Mouse (Mus musculus) left cerebral cortex, postnatal 36 days (tissue): Measurements from ENCODE around the gene Thap2. TPM values are rescaled to one million over a fixed set of nuclear protein-coding genes. Genes with fewer than 3 reads are reported as not detected.

Source experiments
- total RNA-seq, 2 experiments: library from RNA; stranded (reverse); gene quantifications; 2 replicates each; pipeline ENCODE4 v1.2.3; 2021

Gene Thap2
- total RNA-seq, 2 experiments from 2014 or later: 14.1 to 18.6 TPM

Other genes starting within 250 kb of the Thap2 start
- under 1 TPM; 0.54 to 0.84 TPM for gene Tph2, start 199.4 kb downstream of the Thap2 start, total RNA-seq
- 10 to 100 TPM; 48.5 to 53.8 TPM for gene Tbc1d15, start 133.0 kb downstream of the Thap2 start, total RNA-seq
- gene Rab21, start 68.8 kb downstream of the Thap2 start, total RNA-seq: 10 to 100 TPM; 51.6 to 53.7 TPM
- gene Tmem19, start 21.9 kb downstream of the Thap2 start, total RNA-seq: 10 to 100 TPM; 43.2 to 50.2 TPM
- 10 to 100 TPM; 36.9 to 60.8 TPM for gene Zfc3h1, start 516 bp upstream of the Thap2 start, total RNA-seq
- under 1 TPM; 0.32 to 0.41 TPM for gene A930009A15Rik, start 185.5 kb upstream of the Thap2 start, total RNA-seq
- 1 to 10 TPM; 3.6 to 6.6 TPM for gene Lgr5, start 203.3 kb upstream of the Thap2 start, total RNA-seq